Mouse (Mus musculus) heart, postnatal 10 days (tissue): ENCODE data around the gene Olfr1333. TPM values are rescaled to one million over a fixed set of nuclear protein-coding genes. Genes with fewer than 3 reads are reported as not detected.
"Not testable (repeated sequence)": the region's sequence is repeated elsewhere in the genome, so short reads cannot be mapped to it uniquely, and the experiment has no call there.

Source experiments
- DNase-seq, 2 experiments: peaks; one replicate each; pipeline ENCODE4 v3.0.0; 2021
- intact Hi-C: fragments of 180-260 bp; cut with DNase I; formaldehyde crosslinking; loops from one replicate; pipeline ENCODE4 v1.15.1; 2025
- total RNA-seq, 2 experiments: library from RNA; stranded (reverse); gene quantifications; 2 replicates each; pipeline ENCODE4 v1.2.3; 2021

The Olfr1333 gene
- total RNA-seq, result not detected

- DNase-seq, result no peak
- intact Hi-C loops, result loop anchor here (1.0 kb wide), 1 partner anchor 39 kb away; no protein-coding TSS in a partner anchor
Observed at GRCm38 (mm10) chr4:118836179-118836578, at the start of gene Olfr1333. TSS of gene Olfr1333 (minus strand) at chr4:118836279.

- DNase-seq, result peak; percentile 7 to 33
- intact Hi-C loops, result no loop called here
Observed at GRCm38 (mm10) chr4:118867566-118867965, 31.5 kb upstream of the Olfr1333 start.

GRCm38 (mm10) chr4:118864349-118864748 is 28.3 kb upstream of the Olfr1333 start, which contains the start of gene Olfr1331:
TSS of gene Olfr1331 (plus strand) at chr4:118864649.
- no peak for DNase-seq
- intact Hi-C loops, result no loop called here

GRCm38 (mm10) chr4:118862704-118863103 is 26.6 kb upstream of the Olfr1333 start:
- intact Hi-C loops, result no loop called here
- DNase-seq, result peak; percentile 31 to 41

GRCm38 (mm10) chr4:118861791-118862190 is 25.7 kb upstream of the Olfr1333 start:
- intact Hi-C loops, result no loop called here
- peak; percentile 7 to 17 for DNase-seq

- intact Hi-C loops, result no loop called here
- DNase-seq, result no peak
Observed at GRCm38 (mm10) chr4:118818921-118819320, 17.2 kb downstream of the Olfr1333 start.

- intact Hi-C loops, result no loop called here
- DNase-seq, result no peak
Observed at GRCm38 (mm10) chr4:118809844-118810243, 26.2 kb downstream of the Olfr1333 start, which contains the start of gene Olfr1335. TSS of gene Olfr1335 (minus strand) at chr4:118809944.

GRCm38 (mm10) chr4:118792796-118793195 is 43.3 kb downstream of the Olfr1333 start:
- intact Hi-C loops, result not testable (repeated sequence)
- DNase-seq, result peak; percentile 4 to 13

GRCm38 (mm10) chr4:118782486-118782885 is 53.6 kb downstream of the Olfr1333 start, which contains the start of gene Olfr1337:
TSS of gene Olfr1337 (minus strand) at chr4:118782586.
- intact Hi-C loops, result no loop called here

More at GRCm38 (mm10) chr4:118782486-118782885, 53.6 kb downstream of the Olfr1333 start, which contains the start of gene Olfr1337:
- no peak for DNase-seq

Other genes with a start within 250 kb of the Olfr1333 start
- gene Cfap57, start 215.5 kb downstream of the Olfr1333 start, total RNA-seq, result under 1 TPM; 0.07 to 0.17 TPM
- 10 to 100 TPM; 39.8 to 49.6 TPM for gene Ebna1bp2, start 215.5 kb downstream of the Olfr1333 start, total RNA-seq
- not detected for gene Olfr62, start 177.3 kb downstream of the Olfr1333 start, total RNA-seq
- gene Olfr1342, start 143.5 kb downstream of the Olfr1333 start, total RNA-seq, result not detected
- gene Olfr1341, start 132.8 kb downstream of the Olfr1333 start, total RNA-seq, result not detected
- gene Olfr1340, start 116.1 kb downstream of the Olfr1333 start, total RNA-seq, result not detected
- gene Olfr1339, start 104.1 kb downstream of the Olfr1333 start, total RNA-seq, result not detected
- not detected for gene Olfr1338, start 77.5 kb downstream of the Olfr1333 start, total RNA-seq
- not detected for gene Olfr1337, start 53.7 kb downstream of the Olfr1333 start, total RNA-seq
- gene Olfr1335, start 26.3 kb downstream of the Olfr1333 start, total RNA-seq, result not detected
- gene Olfr1331, start 28.4 kb upstream of the Olfr1333 start, total RNA-seq, result not detected
- gene Olfr1330, start 52.3 kb upstream of the Olfr1333 start, total RNA-seq, result not detected
- not detected for gene Olfr1329, start 81.2 kb upstream of the Olfr1333 start, total RNA-seq
- gene Olfr1328, start 102.3 kb upstream of the Olfr1333 start, total RNA-seq, result not detected
- under 1 TPM in 1 of 2 experiments, not detected in 1; 0.38 TPM for gene Lao1, start 125.3 kb upstream of the Olfr1333 start, total RNA-seq